Mouse (Mus musculus): ENCODE data around the gene H3f3a. TPM values are rescaled to one million over a fixed set of nuclear protein-coding genes. Genes with fewer than 3 reads are reported as not detected.

H3f3a gene
- total and polyA plus RNA-seq, 3 experiments = 571 to 1,420 (median 715) TPM

- TF ChIP-seq ZMIZ1 (IDR thresholded peaks at IDR 0.05; ENCODE audit: low read depth, low read length) (peak; percentile 97), POLR2AphosphoS2 (IDR thresholded peaks at IDR 0.05; ENCODE audit: low read depth, low read length) (peak; percentile 84; the same call in 1 of the 2 replicates), MAX (IDR thresholded peaks at IDR 0.05; ENCODE audit: low read length) (0 out of 2 replicates have a peak, but pooled peaks have one; percentile 28), NELFE (IDR thresholded peaks at IDR 0.05; ENCODE audit: low read depth, low read length) (peak; percentile 99), UBTF (IDR thresholded peaks at IDR 0.05; ENCODE audit: low read depth, low read length) (peak; percentile 99), ZNF384 (IDR thresholded peaks at IDR 0.05; ENCODE audit: low read depth, low read length) (no peak), RAD21 (IDR thresholded peaks at IDR 0.05; ENCODE audit: low read depth, low read length) (no peak)
Observed at GRCm38 (mm10) chr1:180813409-180813884, 296 bp downstream of the H3f3a start (continued).

- peak; percentile 64 for DNase-seq (ENCODE audit: extremely low read depth)
- Histone ChIP-seq H3K4me1 (ENCODE audit: control insufficient read depth in 1 of 2, insufficient read depth in 2 of 2) (peaks cover 5 to 25% of the 10 kb centered on the region in 2 experiments; a peak in 3 of 4 replicates), H3K27me3 (replicated peaks) (peaks cover 21% of the 10 kb centered on the region), H3K4me3 (replicated peaks in 1 of 3; ENCODE audit: low read depth in 2 of 3, low read length in 2 of 3, poor library complexity in 1 of 3) (peak overlapping the region; percentile 76 to 96 (median 84)), H3K79me2 (replicated peaks; ENCODE audit: control insufficient read depth, extremely low read depth, insufficient read depth, poor library complexity, severe bottlenecking) (peaks cover 44% of the 10 kb centered on the region), H3K27ac (ENCODE audit: insufficient read depth, low read depth) (peak overlapping the region; percentile 92), H3K4me2 (ENCODE audit: insufficient read depth, low read depth, poor library complexity, severe bottlenecking) (0 out of 2 replicates have a peak overlapping the region, but pooled peaks have one; percentile 41), H3K9ac (ENCODE audit: insufficient read depth, low read depth) (peak overlapping the region; percentile 99), H3K9me3 (replicated peaks; ENCODE audit: low read length) (no peaks in the 10 kb centered on the region), H3K36me3 (replicated peaks in 1 of 2; ENCODE audit: control insufficient read depth in 1 of 2, insufficient read depth in 1 of 2, low read length in 1 of 2) (peaks cover 20 to 28% of the 10 kb centered on the region in 2 experiments)
- dilution Hi-C loops (cut with MboI; ENCODE audit: extremely low pct_ligation_motif_present, extremely low pct_unique_long_range_greater_than_20kb, low sequenced_read_pairs) = no loop called here
- in situ Hi-C loops (cut with MboI; ENCODE audit: low pct_ligation_motif_present, low pct_unique_long_range_greater_than_20kb, low sequenced_read_pairs) = no loop called here
- TF ChIP-seq MYC (IDR thresholded peaks at IDR 0.05; ENCODE audit: low read depth, low read length) = peak; percentile 82; the same call in 1 of the 2 replicates
- no peak for TF ChIP-seq GABPA (IDR thresholded peaks at IDR 0.05; ENCODE audit: insufficient replicate concordance, low read depth, low read length)
- TF ChIP-seq POLR2AphosphoS2 (IDR thresholded peaks at IDR 0.05; ENCODE audit: low read depth, low read length) = no peak
- TF ChIP-seq ZKSCAN1 (IDR thresholded peaks at IDR 0.05; ENCODE audit: borderline replicate concordance, low read depth, low read length) = no peak
- no peak for TF ChIP-seq ETS1 (conservative IDR thresholded peaks at IDR 0.05; ENCODE audit: low read depth, low read length)
- no peak for TF ChIP-seq TBP (conservative IDR thresholded peaks at IDR 0.05; ENCODE audit: low read depth, low read length)
- TF ChIP-seq CHD1 (IDR thresholded peaks at IDR 0.05; ENCODE audit: low read depth, low read length) = peak; percentile 95
- peak; percentile 69 for TF ChIP-seq BHLHE40 (IDR thresholded peaks at IDR 0.05; ENCODE audit: low read depth, low read length)
- TF ChIP-seq NRF1 (IDR thresholded peaks at IDR 0.05; ENCODE audit: low read depth, low read length) = no peak; the same call in 1 of the 2 replicates
- no peak; the same call in 1 of the 2 replicates for TF ChIP-seq CHD2 (IDR thresholded peaks at IDR 0.05; ENCODE audit: low read length)
- TF ChIP-seq KAT2A (IDR thresholded peaks at IDR 0.05; ENCODE audit: insufficient replicate concordance, low read length) = 0 out of 2 replicates have a peak, but pooled peaks have one; percentile 32
- TF ChIP-seq SMC3 (IDR thresholded peaks at IDR 0.05; ENCODE audit: low read depth, low read length) = no peak
- no peak for TF ChIP-seq NELFE (IDR thresholded peaks at IDR 0.05; ENCODE audit: low read depth, low read length)
- no peak for TF ChIP-seq MAFK (IDR thresholded peaks at IDR 0.05; ENCODE audit: insufficient replicate concordance, low read length)
- TF ChIP-seq POLR2A (IDR thresholded peaks at IDR 0.05; ENCODE audit: low read depth, low read length) = no peak
- TF ChIP-seq TCF12 (IDR thresholded peaks at IDR 0.05; ENCODE audit: low read depth, low read length) = no peak
- TF ChIP-seq MAX (IDR thresholded peaks at IDR 0.05; ENCODE audit: low read length) = peak; percentile 69
- no peak for TF ChIP-seq ZMIZ1 (IDR thresholded peaks at IDR 0.05; ENCODE audit: low read depth, low read length)
- TF ChIP-seq HCFC1 (IDR thresholded peaks at IDR 0.05; ENCODE audit: low read depth, low read length) = no peak
- no peak for TF ChIP-seq ZC3H11A (IDR thresholded peaks at IDR 0.05; ENCODE audit: low read depth, low read length)
- TF ChIP-seq E2F4 (IDR thresholded peaks at IDR 0.05; ENCODE audit: insufficient replicate concordance, low read depth, low read length) = no peak
- TF ChIP-seq USF1 (IDR thresholded peaks at IDR 0.05; ENCODE audit: low read depth, low read length) = no peak
- 0 out of 2 replicates have a peak, but pooled peaks have one; percentile 29 for TF ChIP-seq RCOR1 (conservative IDR thresholded peaks at IDR 0.05; ENCODE audit: low read depth, low read length)
- peak; percentile 87 for TF ChIP-seq MXI1 (IDR thresholded peaks at IDR 0.05; ENCODE audit: low read depth, low read length)
- no peak; the same call in 1 of the 2 replicates for TF ChIP-seq IRF4 (IDR thresholded peaks at IDR 0.05; ENCODE audit: low read depth, low read length)
- no peak for TF ChIP-seq ELF1 (IDR thresholded peaks at IDR 0.05; ENCODE audit: low read depth, low read length)
- no peak for TF ChIP-seq JUN (IDR thresholded peaks at IDR 0.05; ENCODE audit: insufficient read depth, low read depth, low read length)
- TF ChIP-seq ZNF384 (IDR thresholded peaks at IDR 0.05; ENCODE audit: low read depth, low read length) = peak; percentile 48; the same call in 1 of the 2 replicates
- no peak for TF ChIP-seq USF2 (conservative IDR thresholded peaks at IDR 0.05; ENCODE audit: low read depth, low read length)
- TF ChIP-seq EP300 (IDR thresholded peaks at IDR 0.05; ENCODE audit: low read length) = no peak
- TF ChIP-seq MEF2A (IDR thresholded peaks at IDR 0.05; ENCODE audit: borderline replicate concordance, low read depth, low read length) = peak; percentile 57; the same call in 1 of the 2 replicates
Observed at GRCm38 (mm10) chr1:180812463-180813408, 1.0 kb downstream of the H3f3a start.

All from CH12.LX (cell line).